Mouse (Mus musculus) 3T3-L1 (cell line): ENCODE results near the gene St6galnac3.

ENCODE experiments used
- DNase-seq: peaks from one replicate; pipeline ENCODE4 v3.0.0-alpha.2; 2015; ENCODE audit warnings: low read depth, low spot score

The St6galnac3 gene

GRCm38 (mm10) chr3:153222611-153223402 lies 502.2 kb downstream of the St6galnac3 start:
- DNase-seq = no peak

DNA sequence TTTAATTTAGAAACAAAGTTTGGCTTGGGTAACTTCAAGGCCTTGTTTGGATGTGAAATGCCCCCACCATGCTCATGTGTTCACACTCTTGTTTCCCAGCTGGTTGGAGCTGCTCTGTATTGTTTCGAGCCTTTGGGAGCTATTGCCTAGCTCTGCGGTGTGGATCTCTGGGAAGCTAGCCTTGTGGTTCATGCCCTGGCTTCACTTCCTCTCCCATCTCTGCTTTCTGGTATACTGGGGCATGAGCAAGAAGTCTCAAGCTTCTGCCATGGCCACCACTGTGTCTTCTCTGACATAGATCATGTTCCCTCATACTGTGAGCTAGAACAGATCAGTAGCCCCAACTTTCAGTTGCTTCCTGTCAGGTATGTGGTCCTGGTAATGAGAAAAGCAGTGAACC lies 505.6 kb downstream of the St6galnac3 start:
- no peak for DNase-seq

GRCm38 (mm10) chr3:153208186-153208585 lies 516.8 kb downstream of the St6galnac3 start:
- DNase-seq = no peak

DNA sequence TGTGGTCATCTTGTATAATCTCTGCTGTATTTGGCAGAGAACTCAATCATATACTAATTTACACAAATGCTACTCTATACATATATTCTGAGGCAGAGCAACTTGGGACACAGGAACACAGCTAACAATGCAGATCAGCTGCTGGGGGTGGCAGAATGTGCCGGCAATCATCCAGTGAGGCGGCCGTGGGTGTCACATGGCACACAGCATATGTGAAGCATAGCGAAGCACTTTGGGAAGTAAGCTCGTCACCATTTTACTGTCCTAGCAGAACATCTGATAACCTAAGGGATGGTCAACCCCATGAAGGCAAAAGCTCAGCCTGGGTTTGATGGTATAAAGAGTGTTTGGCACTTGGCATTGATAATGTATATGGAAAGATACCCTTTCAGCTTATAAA lies 520.9 kb downstream of the St6galnac3 start:
- no peak for DNase-seq

- DNase-seq = no peak
These were observed 523.1 kb downstream of the St6galnac3 start for GRCm38 (mm10) chr3:153201835-153202234.

DNA sequence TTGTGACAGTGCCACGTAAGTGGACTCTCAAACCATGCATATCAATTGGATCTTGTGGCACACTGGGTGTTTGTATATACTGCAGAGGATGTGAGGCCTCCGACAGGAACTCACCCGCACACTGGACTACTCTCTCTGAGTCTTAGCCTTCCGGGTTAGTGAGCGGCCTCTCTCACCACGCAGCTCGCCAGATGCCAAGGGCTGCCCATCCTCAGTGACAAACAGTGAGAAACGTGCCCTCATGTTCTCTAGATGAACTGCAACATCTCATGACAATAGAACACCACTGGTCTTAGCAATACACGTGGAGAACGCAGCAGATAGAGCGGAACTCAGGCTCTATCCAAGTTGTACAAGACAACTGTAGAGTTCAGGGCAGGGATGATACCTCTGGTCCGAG lies 524.2 kb downstream of the St6galnac3 start:
- DNase-seq = no peak

DNA sequence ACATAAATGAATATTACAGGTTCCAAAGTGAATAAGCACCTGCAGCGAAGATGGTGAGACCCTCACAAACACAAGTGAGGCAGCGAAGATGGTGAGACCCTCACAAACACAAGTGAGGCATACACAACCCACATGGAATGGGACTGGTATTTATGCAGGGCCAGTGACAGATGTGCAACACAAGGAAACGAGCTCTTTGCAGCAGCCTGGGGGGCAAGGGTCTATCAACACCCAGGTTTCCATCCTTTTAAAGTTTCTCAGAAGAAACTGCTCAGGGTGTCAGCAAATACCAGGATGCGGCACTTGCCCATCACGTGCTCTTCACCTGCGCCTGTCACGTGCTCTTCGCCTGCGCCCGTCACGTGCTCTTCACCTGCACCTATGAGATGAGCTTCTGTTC lies 524.9 kb downstream of the St6galnac3 start:
- DNase-seq = no peak

GRCm38 (mm10) chr3:153199251-153199650 lies 525.7 kb downstream of the St6galnac3 start:
- DNase-seq = no peak

DNA sequence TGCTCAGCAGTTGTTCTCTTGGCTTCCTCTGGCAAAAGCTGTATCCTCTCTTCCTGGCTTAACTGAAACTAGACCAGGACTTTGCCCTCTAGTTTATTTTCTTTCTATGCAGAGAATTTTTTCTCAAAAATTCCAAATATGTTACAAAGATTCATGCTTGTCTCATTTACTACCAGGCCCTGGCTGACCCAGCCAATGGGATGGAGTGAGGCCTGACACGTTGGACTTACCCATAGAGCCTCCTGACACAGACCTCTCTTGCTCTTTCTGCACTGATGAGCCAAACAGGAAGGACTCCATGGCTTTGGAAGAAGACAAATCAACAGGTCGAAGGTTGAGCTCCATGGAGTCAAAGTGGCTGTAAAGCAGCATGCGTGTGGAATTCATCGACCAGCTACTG lies 526.5 kb downstream of the St6galnac3 start:
- DNase-seq = no peak

GRCm38 (mm10) chr3:153193025-153193424 lies 531.9 kb downstream of the St6galnac3 start:
- DNase-seq = no peak

DNA sequence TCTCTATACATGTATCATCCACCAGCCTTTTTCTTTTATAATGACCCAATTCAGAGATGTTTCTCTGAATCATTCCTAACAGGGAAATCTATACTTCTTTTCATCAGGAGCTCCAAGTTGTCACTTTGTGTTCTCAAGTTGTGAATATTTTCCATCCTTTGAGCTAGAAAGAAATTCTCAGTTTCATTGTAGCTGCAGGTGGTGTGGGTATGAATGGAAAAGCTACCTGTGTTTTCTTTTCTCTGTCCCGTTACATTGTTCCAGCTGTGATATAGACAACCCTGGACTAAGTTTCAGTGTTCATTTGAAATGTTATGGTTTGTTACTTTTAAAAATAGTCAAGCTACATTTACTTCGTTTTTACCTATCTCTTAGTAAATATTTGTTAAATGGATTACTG lies 534.2 kb downstream of the St6galnac3 start:
- DNase-seq = no peak

GRCm38 (mm10) chr3:153189685-153190467 lies 535.1 kb downstream of the St6galnac3 start:
- DNase-seq = no peak

DNA sequence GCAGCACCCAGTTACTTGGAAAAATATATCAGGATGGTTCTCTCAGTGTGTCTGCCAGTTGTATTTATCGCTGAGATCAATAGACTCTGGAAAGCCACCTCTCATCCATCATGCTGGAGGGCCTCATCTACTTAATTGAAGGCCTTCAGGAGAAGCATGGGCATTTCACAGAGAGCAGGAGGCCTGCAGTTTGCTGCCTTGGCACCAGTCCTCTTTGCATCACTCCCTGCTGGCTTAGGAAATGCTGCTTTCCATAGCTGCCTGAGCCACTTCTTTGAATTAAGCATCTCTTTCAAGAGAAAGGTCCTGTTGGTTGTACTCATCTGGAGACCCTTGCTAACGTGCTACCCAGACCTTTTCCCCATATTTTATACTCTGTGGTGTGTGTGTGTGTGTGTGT lies 536.8 kb downstream of the St6galnac3 start:
- no peak for DNase-seq

DNA sequence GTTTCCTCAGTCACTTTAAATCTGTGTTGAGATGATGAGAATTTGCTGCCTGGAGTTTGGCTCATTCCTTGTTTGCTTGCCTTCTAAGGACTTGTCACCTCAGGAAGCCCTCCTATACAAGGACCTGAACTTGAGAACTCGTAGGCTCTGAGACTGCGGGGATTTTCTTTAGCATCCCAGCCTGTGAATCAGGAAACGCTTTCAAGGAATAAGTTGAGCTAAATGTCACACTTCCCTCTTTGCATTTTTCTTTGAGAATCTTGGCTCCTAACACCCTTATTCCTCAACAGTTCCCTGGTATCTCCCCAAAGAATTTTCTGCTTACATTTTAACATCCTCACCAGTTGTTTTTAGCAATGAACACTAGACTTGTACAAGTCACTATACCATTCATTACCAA lies 539.9 kb downstream of the St6galnac3 start:
- DNase-seq = no peak

DNA sequence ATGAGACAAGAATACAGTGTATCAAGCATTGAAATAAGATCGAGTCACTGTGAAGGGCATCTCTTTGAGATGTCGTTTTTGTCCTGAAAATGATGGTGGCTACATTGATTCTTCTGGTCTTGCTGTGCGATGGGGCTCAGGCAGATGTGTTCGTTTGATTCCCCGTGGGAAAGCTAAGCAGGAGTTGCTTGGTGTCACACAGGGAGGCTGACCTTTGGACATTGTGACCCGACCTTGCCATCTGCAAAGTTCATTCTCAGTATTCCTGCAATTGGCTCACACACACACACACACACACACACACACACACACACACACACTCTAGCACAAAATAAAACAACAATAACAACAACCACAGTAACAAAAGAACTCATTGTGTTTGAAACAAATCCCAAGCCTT lies 543.7 kb downstream of the St6galnac3 start:
- no peak for DNase-seq

GRCm38 (mm10) chr3:153176749-153177148 lies 548.2 kb downstream of the St6galnac3 start:
- DNase-seq = no peak

- no peak for DNase-seq
These were observed 548.6 kb downstream of the St6galnac3 start for GRCm38 (mm10) chr3:153176325-153176724.

GRCm38 (mm10) chr3:153174336-153175033 lies 550.5 kb downstream of the St6galnac3 start:
- DNase-seq = no peak

- DNase-seq = no peak
These were observed 551.4 kb downstream of the St6galnac3 start for GRCm38 (mm10) chr3:153173567-153173966.

DNA sequence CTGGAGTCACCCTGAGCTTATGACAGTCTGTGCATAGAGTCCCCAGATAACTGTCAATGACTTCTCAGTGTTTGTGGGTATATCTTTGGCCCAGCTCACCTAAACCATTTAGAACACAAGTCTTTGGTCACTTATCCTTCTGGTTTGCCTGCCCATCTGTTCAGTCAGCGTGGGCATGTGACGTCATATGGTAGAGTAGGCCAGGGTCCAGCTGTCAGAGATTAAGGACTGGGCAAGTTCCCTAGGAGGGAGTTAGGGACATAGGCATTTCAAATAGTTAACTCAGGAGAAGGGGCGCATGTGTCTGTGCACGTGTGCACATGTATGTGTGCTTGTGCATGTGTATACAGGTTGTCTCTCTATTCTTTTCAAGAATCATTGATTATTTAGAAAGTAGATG lies 554.8 kb downstream of the St6galnac3 start:
- no peak for DNase-seq

DNA sequence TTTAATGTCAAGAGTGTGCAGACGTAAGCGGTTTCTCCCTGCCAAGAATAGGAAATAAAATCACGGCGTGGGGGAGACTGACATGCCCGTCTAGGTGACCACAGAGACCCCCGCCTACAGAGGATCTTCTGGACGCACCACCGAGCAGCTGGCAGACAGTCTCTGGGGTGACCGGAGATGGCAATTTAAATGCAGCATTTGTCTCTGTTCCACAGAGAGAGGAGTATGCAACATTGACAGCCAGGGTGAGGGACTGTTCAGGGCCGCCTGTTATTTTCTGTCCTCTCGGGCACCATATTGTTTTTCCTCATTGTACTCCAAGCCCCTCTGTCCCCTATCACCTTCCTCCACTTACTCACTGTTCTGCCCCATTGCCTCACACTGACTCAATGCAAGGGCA lies 555.2 kb downstream of the St6galnac3 start:
- no peak for DNase-seq

DNA sequence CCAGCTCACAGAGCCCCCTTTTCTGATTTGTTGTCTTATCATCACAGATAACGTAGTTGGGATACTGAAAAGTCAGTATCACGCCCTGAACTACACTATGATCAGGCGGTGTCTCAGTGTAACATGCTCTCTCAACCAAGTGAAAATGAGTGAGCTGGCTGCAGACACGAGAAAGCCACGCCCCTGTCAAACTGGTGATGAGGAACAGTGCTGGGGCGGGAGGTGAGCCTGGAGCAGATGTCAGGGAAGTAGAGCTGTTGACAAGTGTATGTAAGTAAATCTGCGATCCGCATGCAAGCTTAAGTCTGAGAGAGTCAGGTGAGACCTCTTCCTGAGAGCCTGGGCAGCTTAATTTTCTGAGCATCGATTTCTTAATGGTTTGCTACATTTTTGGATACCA lies 563.3 kb downstream of the St6galnac3 start:
- no peak for DNase-seq
